Mouse (Mus musculus): Measurements from ENCODE around the gene Rapgef5. TPM values are rescaled to one million over a fixed set of nuclear protein-coding genes. Genes with fewer than 3 reads are reported as not detected.
A peak's percentile ranks its signal among the peaks of the same experiment; 100 is the strongest.

The Rapgef5 gene
- total RNA-seq, 2 experiments from 2014 or later = 167 to 174 TPM

DNA sequence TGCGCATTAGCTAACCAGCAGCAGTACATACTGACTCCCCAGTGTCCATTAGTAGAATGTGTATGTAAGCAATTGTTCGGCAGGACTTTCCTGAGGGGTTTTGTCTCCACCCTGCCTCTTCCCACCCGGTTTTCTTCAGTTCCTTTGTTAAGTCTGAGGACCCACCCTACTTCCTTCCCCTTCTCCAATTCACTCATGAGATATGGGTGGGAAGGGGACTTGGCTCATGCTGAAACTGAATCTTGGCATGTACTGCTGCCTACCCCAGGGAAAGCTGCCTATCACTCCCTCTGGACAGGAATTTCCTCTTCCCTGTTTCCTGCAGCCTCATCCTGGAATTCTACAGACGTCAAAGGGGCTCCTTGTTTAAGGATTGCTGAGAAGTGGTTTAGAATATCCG lies 147.4 kb downstream of the Rapgef5 start:
- no peak for DNase-seq (ENCODE audit: extremely low spot score in 1 of 2, low spot score in 1 of 2)

DNA sequence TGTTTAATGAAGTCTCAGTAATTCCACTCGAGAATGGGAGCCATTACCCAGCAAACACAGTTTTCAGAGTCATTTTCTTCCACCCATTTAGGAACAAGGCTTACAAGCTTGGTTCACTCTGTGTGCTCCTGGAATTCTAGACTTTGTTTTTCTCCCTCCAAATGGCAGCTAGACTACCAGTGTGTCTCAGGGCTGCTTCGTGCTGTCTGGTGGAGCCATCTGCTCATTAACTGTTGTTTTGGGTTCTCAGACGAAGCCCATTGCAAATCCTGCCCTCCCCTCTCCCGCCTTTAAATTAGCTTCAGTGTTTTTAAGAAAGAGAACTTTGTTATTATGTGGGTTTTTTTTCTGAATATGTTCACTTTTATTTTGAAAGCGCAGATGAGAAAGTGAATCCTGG lies 148.4 kb downstream of the Rapgef5 start:
- no peak for DNase-seq (ENCODE audit: extremely low spot score in 1 of 2, low spot score in 1 of 2)

DNA sequence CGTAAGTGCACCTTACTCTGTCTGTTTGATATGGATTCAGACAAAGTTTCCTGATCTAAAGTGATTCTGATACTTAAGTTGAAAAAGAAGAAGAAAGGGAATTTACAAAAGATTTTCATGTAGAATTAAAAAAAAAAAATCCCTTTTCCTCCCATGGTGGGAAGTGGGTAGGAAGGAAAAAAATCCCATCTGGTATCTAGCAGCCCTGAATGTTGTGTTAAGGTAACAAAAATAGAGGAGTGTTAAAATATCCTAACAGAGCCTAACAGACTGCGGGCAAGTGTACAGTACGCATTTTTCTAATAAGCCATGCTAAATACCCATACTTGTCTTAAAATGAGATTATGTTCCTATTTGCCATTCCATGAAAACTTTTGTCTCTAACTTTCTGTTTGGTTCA lies 150.1 kb downstream of the Rapgef5 start:
- no peak for DNase-seq (ENCODE audit: extremely low spot score in 1 of 2, low spot score in 1 of 2)

DNA sequence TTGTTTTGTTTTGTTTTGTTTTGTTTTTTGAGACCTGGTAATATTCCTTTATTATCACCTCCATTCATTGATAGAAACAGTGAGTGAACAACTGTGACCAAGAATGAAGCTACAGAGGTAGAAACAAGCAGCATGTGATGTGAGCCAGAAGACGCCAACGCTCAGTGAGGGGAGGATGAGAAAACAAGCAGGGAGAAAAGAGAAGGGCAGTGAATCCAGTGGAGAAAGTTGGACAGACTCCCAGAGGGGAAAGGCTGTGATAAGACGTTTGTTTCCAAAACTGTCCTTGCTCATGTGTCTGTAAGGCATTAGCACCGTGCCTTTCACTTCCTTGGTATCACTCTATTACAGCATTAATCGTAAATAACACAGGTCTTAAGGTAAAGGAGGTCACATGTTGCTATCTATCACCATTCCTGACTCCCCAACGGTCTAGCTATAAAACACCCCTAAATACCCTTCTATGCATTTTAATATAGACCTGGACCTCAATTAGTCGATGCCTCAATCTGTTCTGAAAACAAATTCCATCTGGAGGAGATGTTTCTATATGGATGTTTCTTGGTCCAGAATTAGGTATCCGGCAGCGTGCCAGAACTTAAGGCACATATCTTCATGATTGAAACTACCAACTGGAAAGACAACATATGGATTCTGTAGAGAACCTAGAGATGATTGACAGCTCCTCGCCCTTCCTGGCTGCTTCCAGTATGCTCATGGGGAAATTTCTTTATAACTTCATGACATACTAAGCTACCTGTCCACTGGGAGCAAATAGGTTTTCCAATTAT lies 153.5 kb downstream of the Rapgef5 start:
- DNase-seq (ENCODE audit: extremely low spot score in 1 of 2, low spot score in 1 of 2) = no peak

DNA sequence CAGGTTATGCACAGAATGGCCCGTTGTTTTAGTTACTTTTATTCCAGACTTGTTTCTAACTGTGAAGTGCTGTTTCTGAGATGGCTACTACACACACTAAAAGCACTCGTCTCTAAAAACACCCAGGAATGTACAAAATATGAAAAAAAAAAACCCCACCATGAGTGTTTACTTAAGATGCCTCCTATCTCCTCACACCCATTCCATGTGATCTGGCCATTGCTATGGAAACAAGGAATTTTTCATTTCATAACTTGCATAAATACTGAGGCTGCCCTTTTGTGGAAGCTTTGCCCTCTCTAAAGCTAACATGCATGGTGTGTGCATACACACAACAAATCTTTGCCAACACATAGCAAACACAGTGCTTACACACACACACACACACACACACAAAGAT lies 156.9 kb downstream of the Rapgef5 start:
- no peak for DNase-seq (ENCODE audit: extremely low spot score in 1 of 2, low spot score in 1 of 2)

DNA sequence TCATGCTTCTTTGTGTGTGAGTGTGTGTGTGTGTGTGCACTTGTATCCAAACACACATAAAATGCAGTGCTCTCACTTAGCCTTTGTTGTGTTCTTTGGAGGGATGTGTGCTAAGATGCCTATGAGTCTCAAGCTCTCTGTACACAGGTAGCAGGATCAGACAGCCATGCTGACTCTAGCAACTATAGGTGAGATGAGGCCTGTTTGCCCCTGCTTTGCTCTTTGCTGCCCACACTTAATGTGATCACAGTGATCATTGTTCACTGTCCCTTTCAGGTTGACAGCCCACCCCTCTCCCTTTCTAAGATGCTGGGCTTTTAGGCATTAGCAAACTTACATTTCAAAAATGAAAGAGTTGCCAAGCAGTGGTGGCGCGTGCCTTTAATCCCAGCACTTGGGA lies 158.2 kb downstream of the Rapgef5 start:
- DNase-seq (ENCODE audit: extremely low spot score in 1 of 2, low spot score in 1 of 2) = no peak

DNA sequence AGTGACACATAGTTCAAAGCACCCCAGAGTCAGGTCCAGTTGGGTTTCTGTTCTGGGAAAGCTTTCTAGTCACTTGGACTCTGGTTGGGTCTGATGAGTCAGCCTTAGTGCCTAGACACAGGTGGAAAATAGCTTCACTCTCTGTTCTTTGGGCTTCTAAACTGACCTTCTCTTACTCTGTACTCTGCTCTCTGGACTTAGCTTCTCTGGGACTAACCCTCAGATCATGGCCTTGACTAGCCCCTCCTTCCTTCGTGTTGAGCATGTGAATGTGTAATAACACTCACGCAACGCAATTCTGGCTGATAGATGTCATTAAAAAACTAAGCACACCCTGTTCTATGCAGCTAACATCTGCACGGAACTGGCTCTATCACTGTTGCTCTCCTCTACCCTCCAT lies 160.0 kb downstream of the Rapgef5 start:
- DNase-seq (ENCODE audit: extremely low spot score in 1 of 2, low spot score in 1 of 2) = no peak

DNA sequence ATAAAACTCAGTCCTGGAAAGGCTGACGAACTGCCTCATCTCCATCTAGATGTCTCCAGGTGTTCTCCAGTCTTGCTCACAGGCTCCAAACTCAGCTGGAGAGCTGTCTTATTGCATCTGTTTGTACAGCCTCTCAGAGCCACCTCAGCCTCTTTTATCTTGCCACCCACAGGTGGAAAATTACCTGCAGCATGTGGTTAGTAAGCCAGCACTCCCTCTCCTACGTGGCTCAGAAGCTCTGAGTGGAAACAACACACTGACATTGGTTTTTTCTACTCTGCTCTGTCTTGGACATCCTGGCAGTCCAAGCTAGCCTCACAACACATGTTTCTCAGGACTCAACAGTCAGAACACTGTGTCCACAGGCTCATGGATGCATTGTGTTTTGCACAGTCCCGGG lies 162.6 kb downstream of the Rapgef5 start:
- DNase-seq (ENCODE audit: extremely low spot score in 1 of 2, low spot score in 1 of 2) = no peak

DNA sequence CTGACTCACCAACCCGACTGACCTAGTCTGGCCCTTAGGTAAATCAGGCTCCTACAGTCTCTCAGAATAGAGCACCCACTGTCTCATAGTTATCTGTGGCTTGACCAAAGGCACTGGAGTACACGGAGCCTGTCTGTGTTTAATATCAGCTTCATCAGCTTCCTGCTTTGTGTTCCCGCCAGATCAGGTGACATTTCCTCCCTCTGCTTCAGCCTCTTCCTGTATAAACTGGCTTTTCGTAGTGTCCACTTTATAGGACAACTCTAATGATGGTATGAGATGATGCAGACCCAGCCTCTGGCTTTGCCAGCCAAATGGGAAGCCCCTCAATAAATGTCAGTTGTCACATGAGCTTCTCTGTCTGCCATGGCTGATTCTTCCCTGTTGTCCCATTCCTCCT lies 163.5 kb downstream of the Rapgef5 start:
- DNase-seq (ENCODE audit: extremely low spot score in 1 of 2, low spot score in 1 of 2) = no peak

DNA sequence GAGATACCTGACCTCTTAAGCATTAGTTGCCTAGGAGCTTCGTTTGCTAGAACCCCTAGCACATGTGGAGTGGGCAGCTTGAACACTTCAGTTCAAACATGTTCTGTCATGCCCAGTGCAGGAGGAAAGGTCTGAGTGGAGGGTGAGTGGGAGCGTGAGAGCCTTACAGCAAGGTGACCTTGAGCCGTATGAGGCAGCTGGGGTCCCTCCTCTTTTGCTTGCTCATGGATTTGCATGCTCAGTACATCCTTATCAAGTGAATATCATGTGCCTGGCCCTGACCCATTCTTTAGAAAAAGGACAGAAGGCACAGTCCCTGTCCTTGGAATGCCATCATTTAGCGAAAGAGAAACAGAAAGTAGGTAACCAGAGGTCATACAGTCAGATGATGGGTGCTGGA lies 165.0 kb downstream of the Rapgef5 start:
- no peak for DNase-seq (ENCODE audit: extremely low spot score in 1 of 2, low spot score in 1 of 2)

DNA sequence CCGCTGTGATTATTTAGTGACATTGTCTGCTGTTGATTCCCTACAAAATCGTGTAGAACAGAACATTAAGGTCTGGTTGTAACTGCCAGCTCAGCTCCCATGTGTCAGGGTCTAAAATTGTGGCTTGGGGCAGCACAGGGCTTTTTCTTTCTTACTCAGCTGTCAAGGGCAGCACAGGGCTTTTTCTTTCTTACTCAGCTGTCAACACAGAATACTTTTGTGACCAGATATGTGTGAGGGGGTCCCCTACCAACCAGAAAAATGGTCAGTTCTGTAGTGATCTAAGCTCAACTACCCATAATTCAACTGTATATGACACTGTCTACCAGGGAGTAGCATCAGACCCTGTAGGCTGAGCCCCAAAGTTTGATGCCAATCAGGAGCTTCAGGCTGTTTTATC lies 167.1 kb downstream of the Rapgef5 start:
- no peak for DNase-seq (ENCODE audit: extremely low spot score in 1 of 2, low spot score in 1 of 2)

DNA sequence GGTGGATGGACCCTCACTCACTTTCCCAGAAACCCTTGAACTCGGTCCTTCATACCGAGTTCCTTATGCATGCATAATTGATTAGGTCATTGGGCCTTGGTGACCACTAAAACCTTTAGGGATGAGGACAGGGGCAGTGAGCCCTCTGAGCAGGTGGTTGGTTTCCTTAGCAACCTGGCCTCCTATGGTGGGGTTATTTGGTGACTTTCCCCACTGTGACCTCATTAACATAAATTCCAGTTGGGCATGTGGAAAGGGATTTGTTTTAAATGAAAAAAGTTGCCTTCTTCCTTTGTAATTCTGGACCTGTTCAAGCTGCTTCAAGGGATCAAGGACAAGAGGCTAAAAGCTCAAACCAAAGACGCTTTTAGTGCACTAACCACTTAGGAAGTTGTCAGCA lies 167.7 kb downstream of the Rapgef5 start:
- DNase-seq (ENCODE audit: extremely low spot score in 1 of 2, low spot score in 1 of 2) = no peak

DNA sequence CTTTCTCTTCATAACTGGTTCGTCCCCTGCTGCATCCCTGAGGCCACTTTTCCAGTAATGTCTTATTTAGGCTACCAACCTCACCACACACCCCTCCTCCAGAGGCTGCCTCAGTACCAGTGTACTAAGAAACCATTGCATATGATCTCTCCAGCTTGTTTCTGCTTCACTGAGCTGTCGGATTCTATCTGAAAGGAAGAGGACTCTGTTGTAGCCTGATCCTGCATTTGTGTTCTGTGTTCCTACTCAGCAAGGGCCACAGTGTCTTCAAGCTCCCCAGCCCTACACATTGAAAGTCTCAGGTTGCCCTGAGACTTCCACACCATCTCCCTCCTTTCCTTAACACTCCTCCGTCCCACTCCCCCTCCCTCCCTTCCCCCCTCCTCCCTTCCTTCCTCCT lies 168.5 kb downstream of the Rapgef5 start:
- DNase-seq (ENCODE audit: extremely low spot score in 1 of 2, low spot score in 1 of 2) = no peak

DNA sequence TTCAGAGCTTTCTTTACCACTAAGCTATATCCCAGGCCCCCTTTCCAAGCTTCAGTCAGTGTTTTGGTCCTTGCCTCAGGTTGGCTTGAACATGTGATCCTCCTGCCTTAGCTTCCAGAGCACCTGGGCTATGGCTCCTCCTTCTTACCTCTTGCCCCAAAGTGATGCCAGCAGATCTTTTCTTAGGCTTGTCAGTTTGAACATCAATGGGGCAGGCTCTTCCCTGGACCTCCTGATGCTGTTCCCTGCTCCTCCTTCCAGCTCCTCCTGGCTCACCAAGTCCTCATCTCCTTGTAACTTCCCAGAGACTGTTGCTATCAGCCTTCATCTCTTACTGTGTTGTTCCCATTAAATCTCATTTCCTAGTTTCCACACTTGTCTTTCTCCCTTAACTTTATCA lies 169.1 kb downstream of the Rapgef5 start:
- no peak for DNase-seq (ENCODE audit: extremely low spot score in 1 of 2, low spot score in 1 of 2)

DNA sequence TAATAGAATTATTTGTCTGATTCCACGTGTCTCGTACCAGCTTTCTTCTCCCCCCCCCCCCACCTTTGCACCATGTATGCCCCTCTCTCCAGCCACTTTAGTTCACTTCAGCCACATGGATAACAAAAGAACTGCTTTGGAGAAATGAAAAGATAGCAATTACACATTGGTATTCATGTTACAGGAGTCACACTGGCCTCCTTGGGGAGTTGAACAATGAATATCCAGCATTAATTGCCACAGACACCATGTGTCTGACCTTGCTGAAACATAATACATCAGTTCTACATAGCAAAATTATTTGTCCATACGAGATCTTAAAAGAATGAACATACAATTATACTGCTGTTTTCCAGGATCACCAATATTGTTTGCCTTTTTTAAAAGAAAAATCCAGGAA lies 170.5 kb downstream of the Rapgef5 start:
- DNase-seq (ENCODE audit: extremely low spot score in 1 of 2, low spot score in 1 of 2) = no peak

DNA sequence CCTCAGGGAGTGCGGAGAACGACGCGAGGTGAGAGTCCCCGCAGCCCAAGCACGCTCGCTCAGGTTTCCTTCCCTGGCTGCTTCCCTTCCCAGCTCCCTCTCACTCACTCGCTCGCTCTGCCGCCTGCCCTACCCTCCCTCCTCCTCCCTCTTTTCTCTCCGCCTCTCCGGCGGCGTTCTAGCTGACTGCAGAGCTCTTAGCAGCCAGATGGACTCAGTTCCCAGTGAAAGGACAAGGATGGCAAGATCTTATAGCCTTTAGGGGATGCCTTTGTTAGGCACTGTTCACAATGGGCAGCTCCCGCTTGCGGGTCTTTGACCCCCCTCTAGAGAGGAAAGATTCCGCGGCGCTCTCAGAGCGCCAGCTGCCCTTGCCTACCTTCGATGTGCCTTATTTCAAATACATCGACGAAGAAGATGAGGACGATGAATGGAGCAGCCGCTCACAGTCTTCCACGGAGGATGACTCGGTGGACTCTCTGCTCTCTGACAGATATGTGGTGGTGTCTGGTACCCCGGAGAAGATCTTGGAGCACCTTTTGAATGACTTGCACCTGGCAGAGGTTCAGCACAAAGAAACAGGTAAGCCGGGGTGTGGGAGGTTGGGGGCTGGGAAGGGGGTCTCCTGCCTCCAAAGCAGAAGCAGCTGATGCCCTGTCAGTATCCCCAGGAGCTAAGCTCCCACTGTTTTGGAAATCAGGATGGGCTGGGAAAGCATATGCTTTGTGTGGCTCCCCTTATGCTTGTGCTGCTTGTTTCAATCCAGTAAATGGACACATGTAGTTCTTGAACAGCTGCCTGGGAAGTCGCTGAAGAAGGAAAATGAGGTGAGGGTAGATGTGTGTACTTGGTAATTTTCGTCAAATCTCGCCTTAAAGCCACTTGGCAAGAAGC lies 172.6 kb downstream of the Rapgef5 start:
- peak; percentile 46 to 55 for DNase-seq (ENCODE audit: extremely low spot score in 1 of 2, low spot score in 1 of 2)

DNA sequence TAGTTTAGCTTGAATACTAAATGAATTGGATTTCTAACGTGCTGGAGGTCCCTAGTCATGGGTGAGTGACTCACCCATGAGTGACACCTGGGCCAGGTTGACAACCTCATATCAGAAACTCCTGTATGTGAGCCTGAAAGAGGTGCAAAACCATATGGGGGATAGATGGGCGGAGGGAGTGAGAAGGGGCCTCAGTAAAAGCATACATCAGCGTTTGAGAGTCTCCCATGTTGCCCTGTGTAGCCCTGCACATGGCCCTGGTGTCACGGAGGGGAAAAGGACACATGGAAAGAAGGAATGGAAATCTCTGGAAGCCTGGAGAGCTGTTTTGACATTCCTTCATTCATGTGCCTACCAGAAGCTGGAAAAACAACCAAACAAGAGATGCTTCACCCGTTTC lies 175.1 kb downstream of the Rapgef5 start:
- no peak for DNase-seq (ENCODE audit: extremely low spot score in 1 of 2, low spot score in 1 of 2)

DNA sequence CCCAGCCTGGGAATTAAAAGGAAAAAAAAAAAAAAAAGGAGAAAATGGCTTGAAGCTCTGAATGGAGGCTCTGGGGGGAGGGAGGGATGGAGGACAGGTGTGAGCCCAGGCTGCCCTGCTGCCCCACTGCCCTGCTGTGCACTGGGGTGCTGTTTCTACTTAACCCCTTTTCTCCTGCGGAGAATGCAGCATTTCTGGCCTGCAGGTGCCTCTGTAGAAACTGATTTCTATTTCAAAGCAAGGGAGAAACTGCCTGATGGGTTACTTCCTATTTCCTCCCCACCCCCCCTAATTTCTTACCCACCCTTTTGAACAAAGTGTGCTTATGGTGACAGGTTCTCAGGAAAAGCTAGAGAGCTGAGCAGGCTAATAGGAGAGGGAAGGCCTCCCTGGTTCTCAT lies 176.5 kb downstream of the Rapgef5 start:
- no peak for DNase-seq (ENCODE audit: extremely low spot score in 1 of 2, low spot score in 1 of 2)

DNA sequence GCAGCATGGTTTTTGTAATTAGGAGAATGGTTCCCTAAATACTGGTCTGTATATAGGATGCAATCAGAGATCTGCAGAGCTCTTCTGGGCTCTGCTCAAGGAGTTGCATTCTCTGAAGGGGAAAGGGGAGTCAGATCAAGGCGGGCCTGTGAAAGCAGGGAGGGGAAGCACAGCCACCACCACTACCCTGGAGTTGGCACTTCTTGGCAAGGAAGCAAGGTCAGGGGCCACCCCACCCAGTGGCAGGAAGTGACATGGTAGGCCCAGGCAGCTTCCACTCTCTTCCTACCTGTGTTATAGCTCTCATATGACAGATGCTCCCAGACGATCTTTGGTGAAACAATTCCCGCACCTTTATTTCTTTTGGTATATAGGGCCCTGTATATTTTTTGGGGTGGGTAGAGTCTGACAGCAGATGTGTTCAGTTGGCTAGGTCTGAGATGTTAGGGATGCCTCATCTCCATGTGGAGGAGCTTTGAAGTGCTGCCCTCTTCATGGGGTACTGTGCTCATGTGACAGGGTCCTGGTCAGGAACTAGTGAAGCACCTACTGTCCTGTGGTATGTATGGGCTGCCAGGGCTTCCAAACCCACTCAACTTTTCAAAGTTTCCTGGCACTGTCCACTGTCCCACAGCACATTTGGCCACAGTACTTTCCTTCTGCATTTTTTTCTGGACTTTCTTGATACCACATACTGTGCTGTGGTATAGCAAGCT lies 183.8 kb downstream of the Rapgef5 start:
- DNase-seq (ENCODE audit: extremely low spot score in 1 of 2, low spot score in 1 of 2) = no peak

DNA sequence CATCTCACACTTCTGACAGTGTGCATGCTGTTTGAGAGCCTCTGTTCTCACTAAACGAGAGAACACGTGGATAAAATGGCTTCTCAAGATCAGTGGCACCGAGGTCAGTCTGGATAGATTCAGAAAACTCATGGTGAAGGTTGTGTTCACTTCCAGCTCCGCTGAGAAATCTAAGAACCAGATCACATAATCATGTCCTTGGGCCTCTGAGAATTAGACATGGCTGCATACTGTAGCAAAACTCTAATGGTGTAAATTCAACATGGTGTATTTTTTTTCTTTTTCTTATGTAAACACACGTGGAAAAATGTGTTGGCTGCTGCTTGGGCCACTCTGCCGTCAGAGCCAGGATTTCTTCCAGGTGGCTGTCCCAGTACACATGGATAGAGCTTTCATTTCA lies 184.6 kb downstream of the Rapgef5 start:
- DNase-seq (ENCODE audit: extremely low spot score in 1 of 2, low spot score in 1 of 2) = no peak

DNA sequence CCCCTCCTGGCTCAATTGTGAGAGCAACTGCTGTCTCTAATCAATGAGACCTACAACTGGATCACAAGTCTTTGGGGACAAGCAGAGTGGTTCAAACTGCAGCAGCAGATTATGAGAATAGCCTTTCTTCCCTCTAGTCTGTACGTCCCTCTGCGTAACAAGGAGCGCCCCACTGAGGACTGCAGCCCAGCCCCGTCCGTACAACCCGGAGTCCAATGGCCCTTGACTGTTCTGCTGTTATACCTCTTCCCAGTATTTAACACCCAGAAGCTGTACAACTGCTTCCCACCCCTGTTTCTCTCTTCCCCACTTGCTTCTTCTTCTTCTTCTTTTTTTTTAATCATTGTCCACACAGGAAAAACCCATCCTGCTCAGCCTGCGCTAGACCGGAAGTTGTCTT lies 186.0 kb downstream of the Rapgef5 start:
- no peak for DNase-seq (ENCODE audit: extremely low spot score in 1 of 2, low spot score in 1 of 2)
